Mouse (Mus musculus): ENCODE measurements at regions not wholly inside any gene's neighbourhood (a gene's known extent, or its start where the extent isn't known, plus 50 kb on each side); places are given as distances from the start of the nearest gene placed in this dataset.

- WGBS = 81% methylated on average over 4 of the region's 4 CpGs
- Histone ChIP-seq H3K36me3 (ENCODE audit: control insufficient read depth, insufficient read depth, low read length) (no peaks in the 10 kb centered on the region), H3K27ac (ENCODE audit: low read depth, low read length) (no peak overlapping the region), H3K4me3 (ENCODE audit: low read depth, low read length) (no peak overlapping the region), H3K9ac (ENCODE audit: low read length) (no peak overlapping the region), H3K9me3 (ENCODE audit: control insufficient read depth, low read length) (no peaks in the 10 kb centered on the region), H3K4me1 (ENCODE audit: control insufficient read depth, insufficient read depth, low read length) (no peaks in the 10 kb centered on the region), H3K4me2 (ENCODE audit: low read depth) (no peak overlapping the region), H3K27me3 (ENCODE audit: control insufficient read depth, insufficient read depth, low read length) (no peaks in the 10 kb centered on the region)
- ATAC-seq (ENCODE audit: insufficient read depth, low FRiP score, low TSS enrichment) (no peak), DNase-seq (ENCODE audit: low spot score) (no peak)
Observed at GRCm38 (mm10) chr10:96735885-96736628, 119.3 kb downstream of the Btg1 start.

DNA sequence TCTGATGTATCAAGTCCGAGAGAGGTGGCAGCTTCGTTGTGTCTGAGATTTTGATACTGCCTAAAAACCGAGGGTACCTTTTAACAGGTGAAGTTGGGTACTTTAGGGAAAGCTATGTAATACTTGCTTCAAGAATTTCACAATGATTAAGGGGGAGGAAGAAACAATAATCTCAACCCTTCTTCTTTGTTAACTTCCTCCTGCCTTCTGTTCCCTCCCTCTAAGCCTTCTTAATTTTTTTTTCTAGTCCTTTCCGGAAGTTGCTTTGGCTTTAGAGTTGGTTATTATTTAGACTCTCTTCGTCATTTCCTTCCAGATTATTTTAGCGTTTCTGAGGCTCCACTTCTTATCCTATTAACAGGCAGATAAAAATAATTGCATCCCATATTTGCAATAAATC lies 121.2 kb downstream of the Btg1 start:
- ATAC-seq (ENCODE audit: insufficient read depth, low FRiP score, low TSS enrichment) (no peak), DNase-seq (ENCODE audit: low spot score) (no peak)
- 93% methylated on average over 6 of the region's 6 CpGs for WGBS
- Histone ChIP-seq H3K9me3 (ENCODE audit: control insufficient read depth, low read length) (no peaks in the 10 kb centered on the region), H3K4me1 (ENCODE audit: control insufficient read depth, insufficient read depth, low read length) (no peaks in the 10 kb centered on the region), H3K4me2 (ENCODE audit: low read depth) (no peak overlapping the region), H3K9ac (ENCODE audit: low read length) (no peak overlapping the region), H3K4me3 (ENCODE audit: low read depth, low read length) (no peak overlapping the region), H3K36me3 (ENCODE audit: control insufficient read depth, insufficient read depth, low read length) (no peaks in the 10 kb centered on the region), H3K27ac (ENCODE audit: low read depth, low read length) (no peak overlapping the region), H3K27me3 (ENCODE audit: control insufficient read depth, insufficient read depth, low read length) (no peaks in the 10 kb centered on the region)

DNA sequence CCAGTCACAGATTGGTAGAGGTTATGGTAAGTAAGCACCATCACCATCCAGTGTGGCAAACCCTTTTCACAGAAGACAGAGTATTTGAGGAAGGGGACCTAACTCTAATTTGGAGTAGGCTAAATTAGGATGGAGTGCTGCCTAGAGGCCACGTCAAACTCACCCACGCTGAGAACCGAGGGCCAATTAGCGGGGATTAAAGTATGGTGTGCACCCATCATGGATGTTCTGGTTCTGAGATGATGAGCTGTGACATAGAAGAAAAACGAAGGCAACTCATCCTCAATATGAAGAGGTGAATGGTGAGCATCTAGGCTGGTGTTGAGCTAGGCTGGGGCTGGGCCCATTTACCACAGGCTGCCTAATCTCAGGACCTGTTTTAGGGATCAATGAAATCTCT lies 121.8 kb downstream of the Btg1 start:
- Histone ChIP-seq H3K27me3 (ENCODE audit: control insufficient read depth, insufficient read depth, low read length) (no peaks in the 10 kb centered on the region), H3K9me3 (ENCODE audit: control insufficient read depth, low read length) (no peaks in the 10 kb centered on the region), H3K27ac (ENCODE audit: low read depth, low read length) (no peak overlapping the region), H3K4me1 (ENCODE audit: control insufficient read depth, insufficient read depth, low read length) (no peaks in the 10 kb centered on the region), H3K9ac (ENCODE audit: low read length) (no peak overlapping the region), H3K36me3 (ENCODE audit: control insufficient read depth, insufficient read depth, low read length) (no peaks in the 10 kb centered on the region), H3K4me2 (ENCODE audit: low read depth) (no peak overlapping the region), H3K4me3 (ENCODE audit: low read depth, low read length) (no peak overlapping the region)
- 95% methylated on average over 5 of the region's 5 CpGs for WGBS
- ATAC-seq (ENCODE audit: insufficient read depth, low FRiP score, low TSS enrichment) (no peak), DNase-seq (ENCODE audit: low spot score) (no peak)

DNA sequence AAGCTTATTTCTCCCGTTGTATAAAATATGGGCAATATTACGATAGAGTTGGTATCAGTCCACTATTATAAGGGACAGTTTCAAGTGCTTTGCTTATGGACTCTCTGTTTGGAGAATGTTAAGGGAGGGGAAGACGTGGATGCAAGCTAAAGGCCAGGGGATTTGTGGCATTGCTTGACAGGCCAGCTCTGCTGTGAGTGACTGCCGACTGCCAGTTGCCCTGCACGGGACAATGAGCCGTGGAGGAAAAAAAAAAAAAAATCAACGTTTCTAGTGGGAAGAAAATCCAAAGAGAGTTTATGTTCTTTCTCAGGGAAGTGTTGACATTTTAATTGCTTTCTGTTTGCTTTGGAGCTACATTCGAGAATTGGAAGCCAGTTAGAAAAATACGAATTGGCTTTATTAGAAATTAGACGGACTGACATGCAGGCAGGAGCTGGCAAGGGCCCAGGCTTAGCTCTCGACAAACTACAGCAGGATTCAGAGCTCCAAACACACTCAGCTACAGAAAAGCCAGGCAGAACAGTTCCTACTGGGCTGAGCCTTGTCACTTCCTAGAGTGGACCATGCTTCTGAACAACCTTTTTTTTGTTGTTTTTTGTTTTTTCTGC lies 127.5 kb downstream of the Btg1 start:
- H3K4me1 ChIP-seq (ENCODE audit: control insufficient read depth, insufficient read depth, low read length) = no peaks in the 10 kb centered on the region; the same call in 1 of the 2 replicates
- ATAC-seq (ENCODE audit: insufficient read depth, low FRiP score, low TSS enrichment) (no peak), DNase-seq (ENCODE audit: low spot score) (no peak)
- no peak overlapping the region for H3K4me3 ChIP-seq (ENCODE audit: low read depth, low read length)
- no peaks in the 10 kb centered on the region for H3K9me3 ChIP-seq (ENCODE audit: control insufficient read depth, low read length)
- H3K36me3 ChIP-seq (ENCODE audit: control insufficient read depth, insufficient read depth, low read length) = no peaks in the 10 kb centered on the region
- H3K9ac ChIP-seq (ENCODE audit: low read length) = no peak overlapping the region
- H3K27ac ChIP-seq (ENCODE audit: low read depth, low read length) = no peak overlapping the region
- no peaks in the 10 kb centered on the region for H3K27me3 ChIP-seq (ENCODE audit: control insufficient read depth, insufficient read depth, low read length)
- WGBS = 57% methylated on average over 11 of the region's 11 CpGs
- H3K4me2 ChIP-seq (ENCODE audit: low read depth) = no peak overlapping the region

GRCm38 (mm10) chr10:96747015-96747663 lies 130.3 kb downstream of the Btg1 start:
- H3K4me2 ChIP-seq (ENCODE audit: low read depth) = no peak overlapping the region
- no peak for ATAC-seq (ENCODE audit: insufficient read depth, low FRiP score, low TSS enrichment)
- no peaks in the 10 kb centered on the region for H3K9me3 ChIP-seq (ENCODE audit: control insufficient read depth, low read length)
- H3K27me3 ChIP-seq (ENCODE audit: control insufficient read depth, insufficient read depth, low read length) = no peaks in the 10 kb centered on the region
- WGBS = 78% methylated on average over 9 of the region's 9 CpGs
- H3K4me1 ChIP-seq (ENCODE audit: control insufficient read depth, insufficient read depth, low read length) = peaks cover 4% of the 10 kb centered on the region; the same call in 1 of the 2 replicates
- DNase-seq (ENCODE audit: low spot score) = no peak
- H3K27ac ChIP-seq (ENCODE audit: low read depth, low read length) = no peak overlapping the region
- no peak overlapping the region for H3K4me3 ChIP-seq (ENCODE audit: low read depth, low read length)
- H3K36me3 ChIP-seq (ENCODE audit: control insufficient read depth, insufficient read depth, low read length) = no peaks in the 10 kb centered on the region
- H3K9ac ChIP-seq (ENCODE audit: low read length) = no peak overlapping the region

DNA sequence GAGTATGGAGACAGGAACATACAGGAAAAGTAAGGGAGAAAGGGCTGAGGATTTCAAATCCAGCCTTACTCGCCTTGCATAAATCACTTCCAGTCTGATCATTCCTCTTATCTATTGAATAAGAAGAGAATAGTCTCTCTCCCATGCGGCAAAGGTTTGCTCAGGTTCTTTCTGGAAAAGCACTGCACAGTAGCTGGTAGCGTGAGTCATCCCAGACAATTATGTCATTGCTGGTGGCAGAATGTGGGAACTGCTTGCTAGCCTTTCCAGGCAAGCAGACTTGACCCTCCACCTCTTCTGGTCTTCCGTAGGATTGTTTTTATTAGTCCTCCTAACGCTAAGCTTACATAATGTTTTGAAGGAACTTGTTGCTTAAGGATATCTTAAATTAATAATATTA lies 134.1 kb downstream of the Btg1 start:
- H3K4me3 ChIP-seq (ENCODE audit: low read depth, low read length) = no peak overlapping the region
- peaks cover 4% of the 10 kb centered on the region for H3K4me1 ChIP-seq (ENCODE audit: control insufficient read depth, insufficient read depth, low read length)
- H3K9ac ChIP-seq (ENCODE audit: low read length) = no peak overlapping the region
- H3K4me2 ChIP-seq (ENCODE audit: low read depth) = no peak overlapping the region
- ATAC-seq (ENCODE audit: insufficient read depth, low FRiP score, low TSS enrichment) (no peak), DNase-seq (ENCODE audit: low spot score) (no peak)
- H3K9me3 ChIP-seq (ENCODE audit: control insufficient read depth, low read length) = no peaks in the 10 kb centered on the region
- H3K27me3 ChIP-seq (ENCODE audit: control insufficient read depth, insufficient read depth, low read length) = no peaks in the 10 kb centered on the region
- H3K36me3 ChIP-seq (ENCODE audit: control insufficient read depth, insufficient read depth, low read length) = no peaks in the 10 kb centered on the region
- H3K27ac ChIP-seq (ENCODE audit: low read depth, low read length) = no peak overlapping the region
- 56% methylated on average over 5 of the region's 5 CpGs for WGBS

DNA sequence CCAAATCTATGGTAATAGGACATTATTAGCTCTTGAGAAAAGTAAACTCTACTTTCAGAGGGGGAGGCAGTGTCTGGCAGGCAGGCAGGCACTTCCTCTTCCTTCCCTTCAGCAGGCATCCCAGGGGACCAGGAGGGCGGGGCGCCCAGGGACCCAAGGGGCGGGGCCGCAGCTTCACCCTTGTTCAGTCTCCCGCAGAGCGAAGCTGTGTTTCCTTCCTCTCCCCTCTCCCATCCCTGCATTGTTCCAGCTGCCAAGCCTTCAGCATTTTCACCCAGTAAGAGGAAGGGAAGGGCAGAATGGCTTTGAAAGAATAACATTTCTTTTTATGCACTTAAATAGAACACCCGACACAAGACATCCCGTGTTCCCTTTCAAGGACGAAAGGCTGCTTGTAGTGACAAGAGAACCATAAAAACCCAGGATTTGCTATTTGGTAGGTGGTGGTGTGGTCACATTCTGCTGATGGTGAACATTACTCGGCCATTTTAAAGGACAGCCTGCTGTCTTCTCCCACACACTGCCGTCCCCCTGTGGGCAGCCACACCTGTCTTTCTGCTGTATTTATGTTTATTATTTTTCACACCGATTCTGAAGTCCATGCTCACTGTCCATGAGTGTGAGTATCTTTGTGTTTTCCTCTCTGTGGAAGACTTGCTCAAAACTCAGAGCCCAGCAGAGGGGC lies 134.9 kb downstream of the Btg1 start:
- H3K27me3 ChIP-seq (ENCODE audit: control insufficient read depth, insufficient read depth, low read length) = no peaks in the 10 kb centered on the region
- 0 out of 2 replicates have a peak overlapping the region, but pooled peaks have one; percentile 12 for H3K9ac ChIP-seq (ENCODE audit: low read length)
- peaks cover 4% of the 10 kb centered on the region for H3K4me1 ChIP-seq (ENCODE audit: control insufficient read depth, insufficient read depth, low read length)
- H3K9me3 ChIP-seq (ENCODE audit: control insufficient read depth, low read length) = no peaks in the 10 kb centered on the region
- 10% methylated on average over 12 of the region's 12 CpGs for WGBS
- ATAC-seq (ENCODE audit: insufficient read depth, low FRiP score, low TSS enrichment) = peak; percentile 60; the same call in 1 of the 2 replicates
- DNase-seq (ENCODE audit: low spot score) = peak; percentile 78
- no peaks in the 10 kb centered on the region for H3K36me3 ChIP-seq (ENCODE audit: control insufficient read depth, insufficient read depth, low read length)
- peak overlapping the region; percentile 30 for H3K4me2 ChIP-seq (ENCODE audit: low read depth)
- no peak overlapping the region for H3K4me3 ChIP-seq (ENCODE audit: low read depth, low read length)
- peak overlapping the region; percentile 45 for H3K27ac ChIP-seq (ENCODE audit: low read depth, low read length)

DNA sequence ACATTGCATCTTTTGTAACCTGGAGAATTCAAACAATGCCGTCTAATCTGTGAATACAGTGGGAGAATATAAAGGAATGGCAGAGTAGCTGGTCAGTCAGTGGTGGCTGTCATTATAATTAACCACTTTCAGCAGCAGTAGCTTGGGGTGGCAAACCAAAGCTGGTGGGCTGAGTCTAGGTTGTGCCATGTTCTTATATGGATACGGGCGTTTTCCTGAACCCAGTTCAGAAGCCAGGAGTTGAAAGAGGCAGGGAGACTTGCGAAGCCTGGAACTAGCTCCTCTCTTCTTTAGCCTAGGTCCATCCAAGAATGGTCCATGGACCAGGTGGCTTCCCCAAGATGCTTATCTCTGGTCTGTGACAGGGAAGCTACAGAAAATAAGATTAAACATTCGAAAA lies 135.7 kb downstream of the Btg1 start:
- 91% methylated on average over 5 of the region's 5 CpGs for WGBS
- Histone ChIP-seq H3K36me3 (ENCODE audit: control insufficient read depth, insufficient read depth, low read length) (no peaks in the 10 kb centered on the region), H3K4me3 (ENCODE audit: low read depth, low read length) (no peak overlapping the region), H3K9ac (ENCODE audit: low read length) (no peak overlapping the region), H3K9me3 (ENCODE audit: control insufficient read depth, low read length) (no peaks in the 10 kb centered on the region), H3K27me3 (ENCODE audit: control insufficient read depth, insufficient read depth, low read length) (no peaks in the 10 kb centered on the region), H3K4me2 (ENCODE audit: low read depth) (no peak overlapping the region), H3K27ac (ENCODE audit: low read depth, low read length) (no peak overlapping the region), H3K4me1 (ENCODE audit: control insufficient read depth, insufficient read depth, low read length) (peaks cover 4% of the 10 kb centered on the region)
- no peak for ATAC-seq (ENCODE audit: insufficient read depth, low FRiP score, low TSS enrichment)
- DNase-seq (ENCODE audit: low spot score) = no peak
